In the genomic region with DNA sequence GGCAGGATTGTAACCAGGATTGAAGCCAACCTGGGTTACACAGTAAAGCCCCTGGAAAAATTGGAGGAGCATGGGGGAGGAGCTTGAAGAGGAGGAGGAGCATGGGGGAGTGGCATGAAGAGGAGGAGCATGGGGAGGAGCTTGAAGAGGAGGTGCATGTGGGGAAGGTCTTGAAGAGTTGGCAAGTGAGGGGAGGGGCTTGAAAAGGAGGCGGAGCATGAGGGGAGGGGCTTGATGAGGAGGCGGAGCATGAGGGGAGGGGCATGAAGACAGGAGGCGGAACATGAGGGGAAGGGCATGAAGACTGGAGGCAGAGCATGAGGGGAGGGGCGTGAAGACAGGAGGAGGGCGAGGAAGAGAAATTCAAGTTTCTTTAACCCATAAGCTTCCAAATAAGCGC, we compare ENCODE assay signal across 11 mouse cellular contexts.
"Had no signal": no experiment of that assay in that cellular context is flagged by ENCODE, and none has a peak within 500 bp of the region (broad histone marks: within the 10 kb centered on the region; RNA-seq: fewer than 3 reads in every experiment).

No protein-coding gene starts in this region.

- H3K4me1 ChIP-seq: liver, embryonic 15.5 days had no signal

- ATAC-seq: midbrain, embryonic 13.5 days had no signal

- H3K27ac ChIP-seq: limb, embryonic 13.5 days; liver, embryonic 15.5 days; macrophage; midbrain, embryonic 13.5 days; stomach, postnatal 0 days had no signal

- H3K9me3 ChIP-seq: liver, embryonic 15.5 days; midbrain, embryonic 13.5 days had no signal

- DNase-seq: kidney, postnatal 10 days; left cerebral cortex, postnatal 4 days; lung, embryonic 14.5 days; lung, postnatal 10 days; thymus, adult 2 months had no signal

- H3K9ac ChIP-seq: limb, embryonic 13.5 days; liver, embryonic 15.5 days; lung, embryonic 14.5 days; midbrain, embryonic 13.5 days had no signal

- H3K27me3 ChIP-seq: limb, embryonic 13.5 days; liver, embryonic 15.5 days; midbrain, embryonic 13.5 days had no signal

- H3K4me2 ChIP-seq: limb, embryonic 13.5 days; liver, embryonic 11.5 days; liver, embryonic 15.5 days; lung, embryonic 14.5 days; midbrain, embryonic 13.5 days had no signal

- H3K36me3 ChIP-seq: liver, embryonic 15.5 days had no signal

- H3K4me3 ChIP-seq: limb, embryonic 13.5 days; liver, embryonic 15.5 days; midbrain, embryonic 13.5 days had no signal
